Mouse (Mus musculus) right cerebral cortex, adult 2 months (tissue): Measurements from ENCODE around the gene Dnah8.
A peak's percentile ranks its signal among the peaks of the same experiment; 100 is the strongest.

ENCODE experiments used
- DNase-seq, 2 experiments: peaks; one replicate each; pipeline ENCODE4 v3.0.0; 2021 to 2022; ENCODE audit warnings: low spot score in 2 of 2

The Dnah8 gene

DNA sequence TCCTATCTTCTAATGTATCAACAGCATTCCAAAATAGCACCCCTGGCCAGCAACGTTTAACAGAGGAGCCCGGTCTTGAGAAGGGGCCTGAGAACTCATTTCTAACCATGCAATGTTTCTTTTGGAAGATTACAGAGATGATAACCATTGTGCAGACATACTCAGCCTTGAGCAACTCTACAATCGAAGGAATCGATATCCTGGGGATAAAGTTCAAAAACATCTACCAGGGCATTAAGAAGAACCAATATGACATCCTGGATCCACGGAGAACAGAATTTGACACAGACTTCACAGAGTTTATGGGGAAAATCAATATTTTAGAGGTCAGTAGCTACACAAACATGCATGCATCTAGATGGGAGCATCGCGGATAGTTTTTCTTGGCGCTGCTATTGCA is 39.0 kb downstream of the Dnah8 start:
- no peak for DNase-seq

DNA sequence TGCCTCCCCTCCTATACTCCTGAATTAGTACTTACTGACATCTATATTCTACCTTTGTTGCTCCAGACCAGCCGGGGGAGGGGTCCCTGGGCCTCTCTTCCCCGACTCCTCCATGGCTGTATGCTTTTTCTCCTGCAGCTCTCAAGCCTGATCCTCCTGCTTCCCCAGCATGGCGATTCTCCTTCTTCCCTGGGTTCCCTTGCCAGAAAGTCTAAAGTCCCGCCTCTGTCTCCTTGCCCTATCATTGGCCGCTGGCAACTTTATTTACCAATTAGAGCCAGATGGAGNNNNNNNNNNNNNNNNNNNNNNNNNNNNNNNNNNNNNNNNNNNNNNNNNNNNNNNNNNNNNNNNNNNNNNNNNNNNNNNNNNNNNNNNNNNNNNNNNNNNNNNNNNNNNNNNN is 40.7 kb downstream of the Dnah8 start:
- no peak for DNase-seq

DNA sequence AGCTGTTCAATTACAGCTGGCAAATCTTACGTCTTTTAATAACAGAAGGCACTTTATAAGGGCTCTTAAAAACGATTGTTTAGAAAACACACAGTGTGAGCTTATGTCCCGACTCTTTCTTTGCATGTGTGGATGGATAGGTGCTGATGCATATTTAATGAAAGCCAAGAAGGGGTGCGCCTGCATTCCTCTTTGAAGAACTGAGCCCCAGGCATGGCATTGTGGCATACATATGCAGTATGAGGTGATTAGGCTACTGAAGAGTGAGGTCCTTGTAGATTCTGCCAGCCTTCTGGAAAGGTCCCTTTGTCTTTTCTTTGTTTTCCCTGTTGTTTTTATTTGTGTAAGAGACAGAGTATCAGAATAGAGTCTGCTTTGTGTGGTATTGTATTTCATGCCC is 48.4 kb downstream of the Dnah8 start:
- no peak for DNase-seq

DNA sequence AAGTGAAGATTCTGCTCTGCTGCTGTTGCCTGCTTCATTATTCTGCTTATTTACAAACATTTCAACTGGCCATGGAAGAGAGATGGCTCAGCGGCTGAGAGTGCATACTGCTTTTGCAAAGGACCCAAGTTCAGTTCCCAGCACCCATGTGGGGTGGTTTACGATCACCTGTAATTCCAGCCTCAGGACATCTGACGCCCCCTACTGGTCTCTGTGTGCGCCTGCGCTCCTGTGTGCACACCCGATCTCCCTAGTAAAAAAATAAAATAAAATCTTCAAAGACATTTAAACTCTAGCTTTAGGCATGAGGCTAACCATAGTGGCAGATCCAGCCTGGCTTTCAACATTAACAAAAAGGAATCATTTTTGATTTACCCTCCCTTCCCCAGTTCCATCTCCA is 48.9 kb downstream of the Dnah8 start:
- DNase-seq, result no peak

DNA sequence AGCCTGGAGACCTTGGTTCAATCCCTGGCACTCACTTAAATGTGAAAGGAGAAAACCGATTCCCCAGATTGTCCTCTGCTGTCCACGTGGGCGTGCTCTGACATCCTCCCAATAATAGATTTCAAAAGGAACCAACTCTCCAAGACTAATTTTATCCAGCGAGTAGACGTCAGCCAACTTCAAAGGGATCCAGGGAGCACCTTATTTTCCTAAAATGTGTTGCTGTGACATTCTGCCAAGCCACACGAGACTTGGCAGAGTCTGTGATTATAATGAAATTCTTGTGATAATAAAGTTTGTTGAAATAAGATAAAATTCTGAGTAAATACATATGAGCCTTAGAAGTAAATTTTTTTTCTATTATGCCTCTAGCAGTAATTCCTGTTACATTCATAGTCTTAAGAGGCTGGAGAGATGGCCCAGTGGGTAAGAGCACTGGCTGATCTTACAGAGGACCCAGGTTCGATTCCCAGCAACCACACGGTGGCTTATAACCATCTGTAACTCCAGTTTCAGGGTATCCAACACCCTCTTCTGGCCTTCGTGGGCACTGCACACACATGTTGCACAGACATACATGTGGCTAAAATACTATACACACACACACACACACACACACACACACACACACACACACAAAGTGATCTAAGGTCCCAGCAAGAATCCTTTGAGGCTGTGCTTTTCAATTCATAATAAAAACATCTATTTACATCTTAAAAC is 51.0 kb downstream of the Dnah8 start:
- DNase-seq, result peak; percentile 7 to 13

DNA sequence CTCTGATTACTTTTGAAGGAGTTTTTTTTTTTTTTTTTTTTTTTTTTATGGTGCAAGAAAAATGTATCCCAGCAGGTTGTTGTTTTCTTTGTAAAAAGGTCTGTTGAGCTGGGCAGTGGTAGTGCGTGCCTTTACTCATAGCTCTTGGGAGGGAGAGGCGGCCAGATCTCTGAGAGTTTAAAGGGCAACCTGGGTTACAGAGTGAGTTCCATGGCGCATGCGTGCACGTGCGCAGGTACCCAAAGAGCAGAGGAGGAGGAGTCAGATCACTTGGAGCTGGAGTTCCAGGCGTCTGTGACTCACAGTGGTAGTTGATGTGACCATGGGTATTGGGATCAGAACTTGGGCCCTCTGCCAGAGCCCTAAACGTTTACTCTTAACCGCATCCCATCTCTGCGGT is 54.4 kb downstream of the Dnah8 start:
- no peak for DNase-seq

DNA sequence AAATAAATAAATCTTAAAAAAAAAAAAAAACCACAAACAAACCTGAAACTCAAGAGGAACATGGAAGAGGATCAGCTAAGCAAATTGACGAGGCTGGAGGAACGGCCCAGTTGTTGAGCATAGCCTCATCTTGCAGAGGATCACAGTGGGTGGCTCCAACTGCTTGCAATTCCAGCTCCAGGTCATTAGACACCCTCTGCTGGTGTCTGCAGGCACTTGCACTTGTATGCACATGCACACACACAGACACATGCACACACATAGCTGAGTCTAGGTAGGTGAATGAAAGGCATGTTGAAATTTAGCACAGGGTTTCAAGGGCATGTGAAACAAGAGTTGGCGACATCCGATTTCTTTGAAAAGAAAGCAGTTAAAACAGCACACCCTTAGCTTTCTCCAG is 55.5 kb downstream of the Dnah8 start:
- no peak for DNase-seq

DNA sequence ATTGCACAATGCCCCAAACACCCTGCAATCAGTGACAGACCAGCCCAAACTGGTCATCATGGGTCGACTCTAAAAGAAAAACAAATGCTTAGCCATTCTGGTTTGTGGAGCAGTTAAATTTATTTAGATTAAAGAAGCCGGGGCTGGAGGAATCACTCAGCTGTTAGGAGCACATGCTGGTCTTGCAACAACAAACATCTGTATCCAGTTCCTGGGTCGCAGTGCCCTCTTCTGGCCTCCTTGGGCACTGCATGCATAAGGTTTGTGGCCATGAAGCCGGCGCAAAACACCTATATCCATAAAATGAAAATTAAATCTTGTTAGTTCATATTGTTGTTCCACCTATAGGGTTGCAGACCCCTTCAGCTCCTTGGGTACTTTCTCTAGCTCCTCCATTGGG is 57.5 kb downstream of the Dnah8 start:
- peak; percentile 26 to 39 for DNase-seq

DNA sequence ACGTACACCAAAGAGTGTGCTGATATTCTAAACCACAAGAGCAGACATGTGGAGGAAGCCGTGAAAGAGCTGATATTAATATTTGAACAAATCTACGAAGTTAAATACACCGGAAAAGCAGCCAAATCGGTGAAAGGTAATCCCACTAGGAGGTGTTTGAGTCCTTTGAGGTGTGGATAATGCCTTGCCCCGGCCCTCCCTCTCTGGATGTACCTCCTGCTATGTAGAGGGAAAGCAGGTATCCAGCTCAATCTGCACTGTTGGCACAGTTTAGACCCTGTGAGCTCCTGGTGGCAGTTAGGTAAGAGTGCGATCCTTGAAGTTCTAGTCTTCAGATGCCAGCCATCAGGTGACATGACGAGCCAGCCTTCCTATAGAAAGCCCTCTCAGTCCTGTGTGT is 66.0 kb downstream of the Dnah8 start:
- DNase-seq, result no peak

DNA sequence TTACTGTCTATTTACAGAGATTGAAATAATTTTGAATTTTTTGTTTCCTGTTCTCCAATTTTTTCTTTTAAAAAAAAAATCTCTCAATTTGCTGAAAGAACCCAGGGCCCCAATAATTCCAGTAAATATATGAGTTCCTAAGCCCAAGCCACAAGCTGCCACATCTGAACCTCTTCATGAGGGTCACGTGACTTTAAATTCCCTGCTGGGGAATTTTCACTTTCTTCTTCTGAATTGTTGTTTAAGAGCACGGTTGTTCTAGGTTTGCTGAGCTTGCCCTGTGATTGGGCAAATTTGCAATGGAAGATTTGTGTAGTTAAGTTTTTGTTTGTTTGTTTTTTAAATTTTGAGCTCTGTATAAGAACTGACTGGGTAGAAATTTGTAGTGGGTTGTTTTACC is 67.3 kb downstream of the Dnah8 start:
- no peak for DNase-seq

DNA sequence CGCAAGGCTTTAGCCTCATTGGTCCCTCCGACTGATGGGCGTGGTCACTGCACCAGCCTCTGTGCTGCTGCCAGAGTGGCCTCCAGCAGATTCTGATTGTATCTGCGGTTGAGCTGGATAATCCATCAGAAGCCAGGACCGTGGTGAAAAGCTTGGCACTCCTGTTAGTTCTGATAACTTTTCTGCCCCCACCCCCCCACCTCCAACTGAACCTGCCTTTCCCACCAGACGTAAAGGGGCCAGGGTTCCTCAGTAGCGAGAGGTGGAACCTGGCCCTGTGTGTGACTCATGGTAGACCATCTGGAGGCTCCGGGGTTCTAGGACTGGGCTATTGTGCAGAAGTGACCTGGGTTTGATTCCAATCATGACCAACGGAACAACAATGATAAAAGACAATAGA is 70.1 kb downstream of the Dnah8 start:
- no peak for DNase-seq

DNA sequence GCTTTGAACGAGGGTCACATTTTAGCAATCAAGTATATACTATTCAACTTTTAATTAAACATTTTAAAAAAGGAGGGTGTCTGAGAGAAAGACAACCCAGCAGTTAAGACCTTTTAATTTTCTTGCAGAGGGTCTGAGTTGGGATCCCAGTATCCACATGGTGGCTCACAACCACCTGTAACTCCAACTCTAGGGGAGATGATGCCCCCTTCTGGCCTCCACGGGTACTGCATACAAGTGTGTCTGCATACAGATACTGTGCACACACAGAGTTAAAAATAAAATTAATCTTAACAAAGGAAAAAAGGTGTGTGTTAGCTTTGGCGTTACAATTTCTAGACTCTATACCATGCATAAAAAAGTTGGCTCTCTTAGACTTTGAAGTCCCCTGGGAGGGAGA is 90.6 kb downstream of the Dnah8 start:
- DNase-seq, result no peak

DNA sequence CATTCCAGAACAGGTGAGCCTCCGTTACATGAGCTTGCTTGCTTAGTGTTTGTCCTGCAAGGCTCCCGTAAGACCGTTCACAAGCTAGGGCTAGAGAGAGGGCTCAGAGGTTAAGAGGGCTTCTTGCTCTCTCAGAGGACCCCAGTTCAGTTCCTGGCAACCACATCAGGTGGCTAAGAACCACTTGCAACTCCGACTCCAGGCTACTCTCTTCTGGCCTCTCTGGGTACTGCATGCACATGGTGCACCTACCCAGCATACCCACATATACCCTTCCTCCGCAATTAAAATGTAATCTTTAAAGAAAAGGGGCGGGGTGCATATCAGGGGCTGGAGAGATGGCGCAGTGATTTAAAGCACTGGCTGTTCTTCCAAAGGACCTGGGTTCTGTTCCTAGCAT is 94.0 kb downstream of the Dnah8 start:
- no peak for DNase-seq

DNA sequence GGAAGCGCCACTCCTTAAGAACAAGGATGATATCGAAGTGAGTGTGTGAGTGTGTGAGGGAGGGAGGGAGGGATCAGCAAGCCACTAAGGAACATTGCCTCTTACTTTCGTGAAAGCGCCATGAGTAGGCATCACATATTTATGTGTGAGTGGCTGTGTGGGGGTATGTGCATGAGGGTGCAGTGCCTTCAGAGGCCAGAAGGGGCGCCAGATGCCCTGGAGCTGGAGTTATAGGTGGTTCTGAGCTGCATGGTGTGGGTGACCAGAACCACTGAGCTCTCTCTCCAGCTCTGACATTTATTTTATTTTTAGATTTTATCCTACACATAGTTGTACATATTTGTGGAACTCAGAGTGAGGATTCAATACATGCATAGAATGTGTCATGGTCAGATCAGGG is 94.9 kb downstream of the Dnah8 start:
- DNase-seq, result no peak

DNA sequence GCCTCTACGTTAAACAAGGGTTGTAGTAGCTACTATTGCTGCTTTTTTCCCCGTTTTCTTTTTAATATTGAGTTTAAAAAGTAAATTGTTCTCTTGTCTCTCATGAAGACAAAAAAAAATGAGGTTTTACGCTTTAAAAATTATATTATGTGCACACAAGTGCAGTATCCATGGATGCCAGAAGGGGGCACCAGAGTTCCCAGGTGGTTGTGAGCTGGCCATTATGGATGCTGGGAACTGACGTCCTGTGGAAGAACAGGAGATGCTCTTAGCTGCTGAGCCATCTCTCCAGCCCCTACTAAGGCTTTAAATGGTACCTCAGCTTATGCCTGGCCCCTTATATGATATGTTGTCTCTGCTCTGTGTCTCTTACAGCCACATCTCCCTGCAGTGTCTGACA is 103.6 kb downstream of the Dnah8 start:
- no peak for DNase-seq

DNA sequence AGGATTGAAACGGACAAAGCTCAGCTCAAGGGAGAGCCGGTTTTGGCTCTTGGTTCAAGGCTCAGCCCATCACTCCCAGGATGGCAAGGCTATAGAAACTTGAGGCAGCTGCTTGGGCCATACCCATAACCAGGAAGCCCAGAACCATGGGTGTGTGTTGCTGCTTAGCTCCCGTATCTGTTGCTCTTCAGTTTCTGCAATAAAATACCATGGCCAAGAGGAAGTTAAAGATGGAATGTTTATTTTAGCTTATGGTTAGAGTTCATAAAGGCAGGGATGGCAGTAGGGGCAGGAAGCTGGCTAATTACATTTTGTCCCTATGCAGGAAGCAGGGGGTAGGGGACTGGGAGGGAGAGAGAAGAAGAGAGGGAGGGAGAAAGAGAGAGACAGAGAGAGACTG is 108.6 kb downstream of the Dnah8 start:
- no peak for DNase-seq

DNA sequence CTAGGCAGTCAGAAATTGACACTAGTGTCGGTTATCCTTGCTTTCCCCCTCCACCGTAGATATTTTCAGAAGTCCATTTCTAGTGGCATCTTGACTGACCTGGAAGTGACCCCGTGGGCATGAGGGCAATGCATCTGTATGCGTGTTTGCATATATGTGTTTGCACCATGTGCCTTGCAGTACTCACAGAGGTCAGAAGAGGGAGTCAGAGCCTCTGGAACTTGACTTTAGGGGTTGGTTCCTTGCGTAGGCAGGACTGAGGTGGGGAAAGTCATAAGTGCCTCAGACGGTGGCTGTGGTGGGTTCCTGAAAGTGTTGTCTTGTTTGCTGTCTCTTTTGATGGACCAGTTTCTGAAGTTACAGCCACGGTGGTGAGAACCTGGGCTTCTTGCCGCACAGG is 110.6 kb downstream of the Dnah8 start:
- DNase-seq, result no peak

DNA sequence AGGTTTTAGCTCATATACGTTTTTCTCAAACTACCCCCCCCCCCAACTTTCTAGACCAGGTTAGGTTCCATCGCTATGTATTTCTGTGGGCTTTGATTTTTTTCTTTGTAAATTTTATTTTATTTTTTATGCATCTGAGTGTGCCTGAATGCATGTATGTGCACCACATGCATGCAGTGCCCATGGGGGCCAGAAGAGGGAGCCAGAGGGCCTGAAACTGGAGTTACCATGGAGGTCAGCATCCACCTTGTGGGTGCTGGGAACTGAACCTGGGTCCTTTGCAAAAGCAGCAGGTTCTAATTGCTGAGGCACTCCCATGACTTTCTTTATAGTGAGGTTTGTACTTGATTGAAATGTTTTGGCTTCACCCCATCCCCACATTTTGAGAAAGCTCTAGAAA is 111.3 kb downstream of the Dnah8 start:
- no peak for DNase-seq

DNA sequence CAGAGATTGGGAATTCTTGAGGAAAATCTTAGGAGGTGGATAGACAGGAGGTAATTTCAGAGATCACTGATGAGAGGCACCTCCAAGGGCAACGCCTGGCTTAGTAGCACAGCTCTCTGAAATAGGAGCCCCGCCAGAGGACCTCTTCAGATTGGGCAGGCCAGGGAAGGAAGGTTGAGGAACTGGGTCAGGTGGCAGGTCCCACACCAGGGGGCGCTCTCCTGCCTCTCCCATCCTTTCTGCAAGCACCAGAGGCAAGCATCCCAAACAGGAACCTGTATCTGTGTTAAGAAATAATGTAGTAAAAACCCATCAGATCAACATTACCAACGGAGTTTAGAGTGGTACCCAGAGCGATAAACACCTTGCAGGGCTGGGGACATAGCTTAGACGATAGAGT is 113.6 kb downstream of the Dnah8 start:
- DNase-seq, result peak in 1 of 2 experiments; percentile 16

DNA sequence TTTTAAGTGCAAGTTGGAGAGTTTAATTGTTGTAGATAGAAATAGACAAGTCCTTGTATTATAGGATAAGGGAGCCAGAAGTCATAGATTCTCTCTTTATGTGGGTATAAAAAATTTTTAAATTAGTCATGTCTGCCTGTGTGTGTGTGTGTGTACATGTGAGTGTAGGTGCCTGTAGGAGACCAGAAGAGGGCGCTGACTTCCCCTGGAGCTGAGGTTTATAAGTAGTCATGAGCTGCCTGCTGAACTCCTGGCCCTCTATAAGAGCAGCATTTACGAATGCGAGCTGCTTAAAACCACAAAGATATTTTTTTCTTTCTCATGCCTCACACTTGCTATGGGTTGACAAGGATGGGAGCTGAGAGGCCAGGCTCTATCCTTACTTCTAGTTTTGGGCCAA is 115.6 kb downstream of the Dnah8 start:
- no peak for DNase-seq

DNA sequence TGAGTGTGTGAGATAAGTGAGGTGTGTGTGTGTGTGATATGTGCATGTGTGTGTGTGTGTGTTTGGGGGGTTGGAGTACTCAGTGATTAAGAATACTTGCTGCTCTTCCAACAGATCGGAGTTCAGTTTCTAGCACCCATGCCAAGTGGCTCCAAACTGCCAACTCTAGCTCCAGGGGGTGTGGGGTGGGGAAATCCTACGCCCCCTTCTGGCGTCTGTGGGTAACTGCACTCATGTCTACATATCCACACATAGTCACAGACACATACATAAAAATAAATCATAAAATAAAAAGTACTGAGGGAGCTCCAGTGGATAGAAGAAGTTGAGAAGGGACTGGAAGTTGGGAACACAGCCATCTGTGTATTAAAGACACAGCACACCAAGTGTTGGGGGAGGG is 119.8 kb downstream of the Dnah8 start:
- no peak for DNase-seq

DNA sequence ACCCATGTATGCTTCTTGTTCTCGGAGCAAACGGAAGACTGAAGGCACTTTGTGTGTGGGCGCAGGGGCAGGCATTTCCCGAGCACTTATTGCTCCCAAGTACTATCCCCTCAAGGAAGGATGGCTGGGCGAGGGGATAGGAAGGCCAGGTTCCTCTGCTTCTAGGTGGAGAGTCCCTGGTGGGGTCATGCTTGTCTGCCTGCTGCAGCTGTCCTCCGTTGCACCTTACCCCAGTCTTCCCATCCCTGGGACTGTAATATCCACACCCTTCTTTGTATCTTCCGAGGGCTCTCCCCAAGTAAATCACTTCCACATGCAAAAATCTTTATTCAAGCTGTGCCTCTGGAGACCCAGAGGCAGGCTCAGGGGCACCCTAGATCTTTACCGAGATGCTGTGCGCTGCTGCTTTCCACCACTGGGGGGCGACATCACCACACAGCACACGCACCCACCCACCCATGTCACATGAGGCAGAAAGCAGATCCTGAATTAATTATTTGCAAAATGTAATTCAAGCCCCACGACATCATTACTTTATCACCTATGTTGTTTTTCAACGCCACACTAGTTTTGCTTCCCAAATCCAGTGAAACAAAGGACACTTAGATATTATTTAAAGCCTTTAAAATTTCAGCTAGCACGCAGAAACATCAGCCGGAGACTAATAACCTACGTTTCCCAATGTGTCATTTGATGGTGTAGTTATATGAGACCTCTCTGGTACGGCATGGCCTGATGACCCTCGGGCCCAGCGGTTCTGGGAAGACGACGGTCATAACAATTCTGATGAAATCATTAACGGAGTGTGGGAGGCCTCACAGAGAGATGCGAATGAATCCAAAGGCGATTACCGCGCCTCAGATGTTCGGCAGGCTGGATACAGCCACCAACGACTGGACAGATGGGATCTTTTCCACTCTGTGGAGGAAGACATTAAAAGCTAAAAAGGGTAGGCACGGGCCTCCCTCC is 122.2 kb downstream of the Dnah8 start:
- peak; percentile 82 to 86 for DNase-seq

DNA sequence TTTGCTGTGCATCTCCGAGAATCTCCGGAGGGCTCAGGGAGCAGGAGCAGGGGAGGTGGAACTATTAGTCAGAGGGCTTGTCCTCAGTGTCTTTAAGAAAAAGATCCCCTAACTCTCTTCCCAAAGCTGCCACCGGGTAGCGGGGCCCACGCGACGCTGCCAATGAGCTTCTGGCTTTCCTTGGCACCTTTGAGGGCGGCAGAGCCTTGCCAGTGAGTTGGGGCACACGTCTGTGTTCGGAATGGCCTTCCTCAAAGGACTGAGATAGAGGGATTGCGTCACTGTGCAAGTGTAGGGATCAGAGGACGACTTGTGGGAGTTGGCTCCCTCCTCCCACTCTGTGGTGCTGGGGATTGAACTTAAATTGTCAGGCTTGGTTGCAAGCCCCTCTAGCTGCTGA is 125.2 kb downstream of the Dnah8 start:
- no peak for DNase-seq
